Comparison of ENCODE assay signal across 7 mouse cellular contexts in genomic region chr19:42086166-42086565, GRCm38 (mm10). TPM values are rescaled to one million over a fixed set of nuclear protein-coding genes. Genes with fewer than 3 reads are reported as not detected.
DNase-seq lines count a peak whose midpoint lies in the region; ATAC-seq lines count a peak whose summit lies in the region.

Morn4 (minus strand) TSS chr19:42086357.

- peak; percentile 42 for ATAC-seq in intestine, embryonic 15.5 days

- intact Hi-C loops in left cerebral cortex, postnatal 14 days (cut with DNase I): no loop called here

- no peak within 1 kb of the TSS for H3K27ac ChIP-seq in intestine, embryonic 15.5 days

- DNase-seq in adrenal gland, postnatal 36 days: peak; percentile 89 to 90
- DNase-seq in embryo, embryonic 11 days: peak; percentile 95
- peak; percentile 36 to 70 for DNase-seq in gastrocnemius, postnatal 4 days (ENCODE audit: low spot score in 2 of 2)
- DNase-seq in left cerebral cortex, postnatal 14 days (ENCODE audit: low spot score in 2 of 2): peak; percentile 94 to 95
- DNase-seq in mesoderm, embryonic 11.5 days (ENCODE audit: low read depth, low spot score): peak; percentile 95
- peak; percentile 57 for DNase-seq in skeletal muscle tissue, adult 2 months (ENCODE audit: low read depth, low spot score)

- peak within 1 kb of the TSS; percentile 63 for H3K4me3 ChIP-seq in intestine, embryonic 15.5 days (replicated peaks)

- H3K36me3 ChIP-seq in intestine, embryonic 15.5 days: no peaks in the 10 kb centered on the region

- under 1% methylated on average over 21 of the region's 21 CpGs for WGBS in intestine, embryonic 15.5 days

- peak within 1 kb of the TSS; percentile 51 for H3K9ac ChIP-seq in intestine, embryonic 15.5 days

- peak within 1 kb of the TSS; percentile 88 for H3K4me2 ChIP-seq in intestine, embryonic 15.5 days (replicated peaks)

- no peaks in the 10 kb centered on the region for H3K9me3 ChIP-seq in intestine, embryonic 15.5 days

- H3K27me3 ChIP-seq in intestine, embryonic 15.5 days (replicated peaks): no peaks in the 10 kb centered on the region

- H3K4me1 ChIP-seq in intestine, embryonic 15.5 days (replicated peaks): peaks cover 11% of the 10 kb centered on the region

RNA-seq across cellular contexts. Expression of gene Morn4, which starts in this region (rescaled TPM):
- 10 to 100 TPM in 1 of 2 experiments, 1 to 10 TPM in 1; 8.2 to 12.2 TPM for total RNA-seq in adrenal gland, postnatal 36 days (2021)
- 1 to 10 TPM; 2.0 to 2.5 TPM for total RNA-seq in gastrocnemius, postnatal 4 days (2021)
- polyA plus RNA-seq in intestine, embryonic 15.5 days (2015; fragmentation: Nextera tagmentation; extraction: Ambion mirVana): 15.4 and 16.5 TPM in 2 replicates
- 10 to 100 TPM; 65.3 to 66.9 TPM for total RNA-seq in left cerebral cortex, postnatal 14 days (2021)

Comparison
In these comparisons a context has a peak if more than half of its experiments do, and no peak if none do; other contexts are left out.
1. RNA of gene Morn4 (total RNA-seq): 65.3 to 66.9 TPM in left cerebral cortex, postnatal 14 days; 8.2 to 12.2 TPM in adrenal gland, postnatal 36 days and 2.0 to 2.5 TPM in gastrocnemius, postnatal 4 days; every median in the first group is over 4 times any median in the second.
2. Peak in every context shown above with its lines, with median percentiles within 50 percentile points of each other: DNase-seq.